Mouse (Mus musculus): ENCODE measurements around the gene Apol6. TPM values are rescaled to one million over a fixed set of nuclear protein-coding genes. Genes with fewer than 3 reads are reported as not detected.

Apol6 gene
- polyA plus RNA-seq, 1 experiment from 2014 or later = not detected

- Histone ChIP-seq H3K4me1 (ENCODE audit: insufficient read depth, low read depth, low read length) (no peaks in the 10 kb centered on the region), H3K27ac (ENCODE audit: low read length) (no peak overlapping the region), H3K27me3 (replicated peaks; ENCODE audit: insufficient read depth, low read length) (no peaks in the 10 kb centered on the region), H3K36me3 (ENCODE audit: insufficient read depth, low read length) (peaks cover 25% of the 10 kb centered on the region), H3K9me3 (ENCODE audit: low read length) (no peaks in the 10 kb centered on the region), H3K9ac (replicated peaks; ENCODE audit: low read depth) (no peak overlapping the region), H3K4me3 (ENCODE audit: low read depth, low read length) (no peak overlapping the region), H3K4me2 (replicated peaks; ENCODE audit: low read depth, low read length) (no peak overlapping the region)
- 73% methylated on average over 11 of the region's 11 CpGs for WGBS
- TF ChIP-seq CTCF (IDR thresholded peaks at IDR 0.05) (no peak), EP300 (IDR thresholded peaks at IDR 0.05) (no peak)
- ATAC-seq (no peak), DNase-seq (ENCODE audit: low spot score) (no peak)
Observed at GRCm38 (mm10) chr15:77079890-77080361, 35.4 kb downstream of the Apol6 start.

- Histone ChIP-seq H3K27ac (ENCODE audit: low read length) (no peak overlapping the region), H3K4me2 (replicated peaks; ENCODE audit: low read depth, low read length) (no peak overlapping the region), H3K27me3 (replicated peaks; ENCODE audit: insufficient read depth, low read length) (no peaks in the 10 kb centered on the region), H3K4me3 (ENCODE audit: low read depth, low read length) (no peak overlapping the region), H3K36me3 (ENCODE audit: insufficient read depth, low read length) (peaks cover 27% of the 10 kb centered on the region), H3K9me3 (ENCODE audit: low read length) (no peaks in the 10 kb centered on the region), H3K9ac (replicated peaks; ENCODE audit: low read depth) (no peak overlapping the region), H3K4me1 (ENCODE audit: insufficient read depth, low read depth, low read length) (no peaks in the 10 kb centered on the region)
- DNase-seq (ENCODE audit: low spot score) = no peak
- ATAC-seq = no peak
- WGBS = 64% methylated on average over 14 of the region's 14 CpGs
- no peak for TF ChIP-seq CTCF (IDR thresholded peaks at IDR 0.05)
- TF ChIP-seq EP300 (IDR thresholded peaks at IDR 0.05) = no peak
Observed at GRCm38 (mm10) chr15:77080684-77081254, 36.2 kb downstream of the Apol6 start.

- no peaks in the 10 kb centered on the region for H3K27me3 ChIP-seq (replicated peaks; ENCODE audit: insufficient read depth, low read length)
- WGBS = 77% methylated on average over 5 of the region's 5 CpGs
- DNase-seq (ENCODE audit: low spot score) (no peak), ATAC-seq (no peak)
- H3K4me1 ChIP-seq (ENCODE audit: insufficient read depth, low read depth, low read length) = no peaks in the 10 kb centered on the region
- H3K36me3 ChIP-seq (ENCODE audit: insufficient read depth, low read length) = peaks cover 27% of the 10 kb centered on the region
- H3K9me3 ChIP-seq (ENCODE audit: low read length) = no peaks in the 10 kb centered on the region
- no peak overlapping the region for H3K4me2 ChIP-seq (replicated peaks; ENCODE audit: low read depth, low read length)
- no peak overlapping the region for H3K27ac ChIP-seq (ENCODE audit: low read length)
- TF ChIP-seq EP300 (IDR thresholded peaks at IDR 0.05) = no peak
- peak; percentile 12; the same call in 1 of the 2 replicates for TF ChIP-seq CTCF (IDR thresholded peaks at IDR 0.05)
- no peak overlapping the region for H3K9ac ChIP-seq (replicated peaks; ENCODE audit: low read depth)
- no peak overlapping the region for H3K4me3 ChIP-seq (ENCODE audit: low read depth, low read length)
Observed at GRCm38 (mm10) chr15:77081454-77081853, 36.9 kb downstream of the Apol6 start.

GRCm38 (mm10) chr15:77085818-77086217, 41.3 kb downstream of the Apol6 start:
- peaks cover 24% of the 10 kb centered on the region for H3K36me3 ChIP-seq (ENCODE audit: insufficient read depth, low read length)
- no peaks in the 10 kb centered on the region for H3K4me1 ChIP-seq (ENCODE audit: insufficient read depth, low read depth, low read length)
- no peak overlapping the region for H3K4me2 ChIP-seq (replicated peaks; ENCODE audit: low read depth, low read length)
- H3K9ac ChIP-seq (replicated peaks; ENCODE audit: low read depth) = no peak overlapping the region
- no peak overlapping the region for H3K4me3 ChIP-seq (ENCODE audit: low read depth, low read length)
- WGBS = 93% methylated on average over 7 of the region's 7 CpGs
- H3K27ac ChIP-seq (ENCODE audit: low read length) = no peak overlapping the region
- DNase-seq (ENCODE audit: low spot score) = no peak
- no peak for ATAC-seq
- no peak for TF ChIP-seq CTCF (IDR thresholded peaks at IDR 0.05)
- no peak for TF ChIP-seq EP300 (IDR thresholded peaks at IDR 0.05)
- no peaks in the 10 kb centered on the region for H3K27me3 ChIP-seq (replicated peaks; ENCODE audit: insufficient read depth, low read length)
- no peaks in the 10 kb centered on the region for H3K9me3 ChIP-seq (ENCODE audit: low read length)

GRCm38 (mm10) chr15:77086488-77086887, 42.0 kb downstream of the Apol6 start:
- TF ChIP-seq CTCF (IDR thresholded peaks at IDR 0.05) (no peak), EP300 (IDR thresholded peaks at IDR 0.05) (no peak)
- H3K36me3 ChIP-seq (ENCODE audit: insufficient read depth, low read length) = peaks cover 18% of the 10 kb centered on the region
- no peak for ATAC-seq
- no peaks in the 10 kb centered on the region for H3K9me3 ChIP-seq (ENCODE audit: low read length)
- H3K4me2 ChIP-seq (replicated peaks; ENCODE audit: low read depth, low read length) = no peak overlapping the region
- no peak overlapping the region for H3K9ac ChIP-seq (replicated peaks; ENCODE audit: low read depth)
- no peaks in the 10 kb centered on the region for H3K4me1 ChIP-seq (ENCODE audit: insufficient read depth, low read depth, low read length)
- DNase-seq (ENCODE audit: low spot score) = no peak
- WGBS = 65% methylated on average over 1 of the region's 1 CpGs
- H3K4me3 ChIP-seq (ENCODE audit: low read depth, low read length) = no peak overlapping the region
- H3K27me3 ChIP-seq (replicated peaks; ENCODE audit: insufficient read depth, low read length) = no peaks in the 10 kb centered on the region
- H3K27ac ChIP-seq (ENCODE audit: low read length) = no peak overlapping the region

GRCm38 (mm10) chr15:77089249-77089648, 44.7 kb downstream of the Apol6 start:
- no peak overlapping the region for H3K9ac ChIP-seq (replicated peaks; ENCODE audit: low read depth)
- no peaks in the 10 kb centered on the region for H3K9me3 ChIP-seq (ENCODE audit: low read length)
- no peak for ATAC-seq
- H3K4me3 ChIP-seq (ENCODE audit: low read depth, low read length) = no peak overlapping the region
- TF ChIP-seq EP300 (IDR thresholded peaks at IDR 0.05) (no peak), CTCF (IDR thresholded peaks at IDR 0.05) (no peak)
- peaks cover 4% of the 10 kb centered on the region for H3K36me3 ChIP-seq (ENCODE audit: insufficient read depth, low read length)
- H3K27ac ChIP-seq (ENCODE audit: low read length) = no peak overlapping the region
- no peak overlapping the region for H3K4me2 ChIP-seq (replicated peaks; ENCODE audit: low read depth, low read length)
- no peak for DNase-seq (ENCODE audit: low spot score)
- 71% methylated on average over 11 of the region's 11 CpGs for WGBS
- no peaks in the 10 kb centered on the region for H3K27me3 ChIP-seq (replicated peaks; ENCODE audit: insufficient read depth, low read length)
- H3K4me1 ChIP-seq (ENCODE audit: insufficient read depth, low read depth, low read length) = no peaks in the 10 kb centered on the region
